Mouse (Mus musculus): Measurements from ENCODE around the gene 9030612E09Rik.

DNA sequence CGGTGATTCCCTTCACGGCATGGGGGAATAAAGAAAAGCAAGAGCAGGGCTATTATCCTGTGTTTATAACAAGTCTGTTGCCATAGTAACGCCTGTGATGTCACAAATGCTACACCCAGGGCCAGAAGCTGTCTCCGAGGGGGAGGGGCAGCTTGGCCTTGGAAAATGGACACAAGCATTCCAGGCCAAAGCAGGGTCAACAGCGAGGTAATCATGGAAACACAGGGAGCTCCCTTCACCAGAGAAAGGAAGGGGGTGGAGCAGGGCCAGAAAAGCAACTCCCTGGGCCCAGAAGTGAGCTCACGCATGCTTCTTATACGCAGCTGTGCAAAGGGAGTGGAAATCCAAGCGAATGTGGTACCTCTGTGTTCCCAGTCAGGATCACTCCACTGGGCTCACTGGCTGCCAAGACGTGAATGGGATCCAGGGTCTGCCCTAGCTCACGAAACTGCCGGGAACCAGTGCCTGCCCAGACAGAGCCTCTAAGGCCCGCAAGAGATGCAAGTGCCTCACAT lies 19.4 kb upstream of the 9030612E09Rik start:
- TF ChIP-seq MAX (IDR thresholded peaks at IDR 0.05; ENCODE audit: low read depth) = no peak
- TF ChIP-seq E2F4 (IDR thresholded peaks at IDR 0.05; ENCODE audit: insufficient read depth) = no peak
- no peak for TF ChIP-seq POLR2A (IDR thresholded peaks at IDR 0.05; ENCODE audit: insufficient read length, low read depth)
- TF ChIP-seq POLR2AphosphoS2 (IDR thresholded peaks at IDR 0.05; ENCODE audit: insufficient read length, low read depth) = no peak
- TF ChIP-seq TCF12 (IDR thresholded peaks at IDR 0.05; ENCODE audit: insufficient read depth, poor library complexity, severe bottlenecking) = no peak
- TF ChIP-seq CEBPB (IDR thresholded peaks at IDR 0.05; ENCODE audit: insufficient read depth, poor library complexity, severe bottlenecking) = no peak
- no peak for TF ChIP-seq MYOD1 (IDR thresholded peaks at IDR 0.05; ENCODE audit: control insufficient read depth in 1 of 3, insufficient read length in 2 of 3, low read depth in 2 of 3)
- TF ChIP-seq USF1 (IDR thresholded peaks at IDR 0.05; ENCODE audit: low read depth) = no peak
- TF ChIP-seq MYOG (IDR thresholded peaks at IDR 0.05; ENCODE audit: control insufficient read depth in 1 of 3, insufficient read depth in 1 of 3, insufficient read length in 2 of 3, low read depth in 2 of 3) = no peak
- TF ChIP-seq TCF3 (IDR thresholded peaks at IDR 0.05; ENCODE audit: insufficient read length, low read depth) = no peak

Data from myocyte (in vitro differentiated cells).